Mouse (Mus musculus) E14TG2a.4 (cell line): ENCODE measurements at regions not wholly inside any gene's neighbourhood (a gene's known extent, or its start where the extent isn't known, plus 50 kb on each side); places are given as distances from the start of the nearest gene placed in this dataset.

Experiments
- CTCF ChIP-seq: conservative IDR thresholded peaks from 2 replicates; pipeline ENCODE4 v1.5.1; 2014; ENCODE audit warnings: low read length
- NANOG ChIP-seq: IDR thresholded peaks from 2 replicates; pipeline ENCODE4 v1.6.1; 2014; ENCODE audit warnings: borderline replicate concordance, low read length, mixed read lengths

- TF ChIP-seq CTCF: no peak
- no peak for TF ChIP-seq NANOG
Measured at GRCm38 (mm10) chr6:148586439-148587321, 142.5 kb upstream of the Tmtc1 start.
